Mouse (Mus musculus): ENCODE measurements around the gene Adap1.

DNA sequence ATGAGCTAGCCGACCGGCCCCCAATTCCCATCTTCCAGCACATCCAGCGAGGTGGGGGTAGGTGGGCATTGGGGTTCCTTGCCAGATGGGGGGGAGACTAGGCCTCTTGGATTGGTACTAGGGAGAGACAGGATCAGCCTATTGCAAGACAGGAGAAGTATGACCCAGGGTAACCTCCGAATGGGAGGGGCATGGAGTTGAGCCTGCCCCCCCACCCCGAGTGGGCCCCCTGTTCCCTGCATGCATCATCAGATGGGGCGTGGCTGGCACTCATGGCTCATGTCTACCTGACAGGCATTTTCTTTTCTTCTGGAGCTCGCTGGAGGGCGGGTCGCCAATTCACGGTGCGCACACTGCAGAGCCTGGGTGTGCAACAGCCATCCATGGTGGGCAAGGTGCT is 28.5 kb upstream of the Adap1 start:
- no peak for TF ChIP-seq CTCF (conservative IDR thresholded peaks at IDR 0.05; ENCODE audit: insufficient read depth, insufficient read length, low read depth, low read length)
- TF ChIP-seq POLR2A (IDR thresholded peaks at IDR 0.05; ENCODE audit: low read depth, low read length), result no peak
